Mouse (Mus musculus): ENCODE data around the gene Ggact. TPM values are rescaled to one million over a fixed set of nuclear protein-coding genes. Genes with fewer than 3 reads are reported as not detected.

Gene Ggact
- 5.1 and 5.8 TPM in 2 replicates for polyA plus RNA-seq (2015; fragmentation: Nextera tagmentation; extraction: Ambion mirVana)

GRCm38 (mm10) chr14:122913657-122914056, at the start of gene Ggact:
Gene Ggact (minus strand): TSS chr14:122913757.
- peak within 1 kb of the TSS; percentile 33 for H3K9ac ChIP-seq
- 75% methylated on average over 6 of the region's 6 CpGs for WGBS

DNA sequence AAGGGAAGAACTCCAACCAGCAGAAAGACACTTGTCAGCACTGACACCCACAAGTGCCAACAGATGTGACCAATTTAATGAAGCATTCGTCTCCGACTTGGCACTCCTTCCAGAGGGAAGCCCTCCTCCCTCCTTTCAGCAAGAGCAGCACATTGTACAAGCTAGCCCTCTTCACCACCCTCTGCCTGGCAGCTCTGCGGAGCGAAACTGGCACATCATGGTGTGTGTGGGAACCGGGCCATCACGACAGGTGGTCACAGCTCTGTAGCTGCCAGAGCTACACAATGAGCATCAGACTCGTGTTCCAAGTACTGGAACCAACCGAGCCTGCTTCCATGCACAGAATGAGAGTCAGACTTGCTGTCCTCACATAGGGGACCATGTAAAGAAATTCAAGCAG, 44.4 kb upstream of the Ggact start:
- no peaks in the 10 kb centered on the region for H3K9me3 ChIP-seq
- 72% methylated on average over 8 of the region's 8 CpGs for WGBS
- no peaks in the 10 kb centered on the region for H3K4me1 ChIP-seq
- H3K4me2 ChIP-seq, result no peak overlapping the region
- H3K36me3 ChIP-seq, result peaks cover 3% of the 10 kb centered on the region; the same call in 1 of the 2 replicates
- H3K27me3 ChIP-seq, result no peaks in the 10 kb centered on the region
- ATAC-seq (ENCODE audit: insufficient number of reproducible peaks, low FRiP score, low TSS enrichment, low read depth), result no peak
- no peak overlapping the region for H3K27ac ChIP-seq
- no peak overlapping the region for H3K4me3 ChIP-seq
- H3K9ac ChIP-seq, result no peak overlapping the region

More at GRCm38 (mm10) chr14:122913657-122914056, at the start of gene Ggact:
- Histone ChIP-seq H3K9me3 (no peaks in the 10 kb centered on the region), H3K4me3 (peak within 1 kb of the TSS; percentile 65), H3K4me2 (peak within 1 kb of the TSS; percentile 95), H3K27ac (no peak within 1 kb of the TSS), H3K27me3 (no peaks in the 10 kb centered on the region), H3K4me1 (0 out of 2 replicates have a peak, but pooled peaks cover 4% of the 10 kb centered on the region), H3K36me3 (no peaks in the 10 kb centered on the region; the same call in 1 of the 2 replicates)
- ATAC-seq (ENCODE audit: insufficient number of reproducible peaks, low FRiP score, low TSS enrichment, low read depth), result no peak

DNA sequence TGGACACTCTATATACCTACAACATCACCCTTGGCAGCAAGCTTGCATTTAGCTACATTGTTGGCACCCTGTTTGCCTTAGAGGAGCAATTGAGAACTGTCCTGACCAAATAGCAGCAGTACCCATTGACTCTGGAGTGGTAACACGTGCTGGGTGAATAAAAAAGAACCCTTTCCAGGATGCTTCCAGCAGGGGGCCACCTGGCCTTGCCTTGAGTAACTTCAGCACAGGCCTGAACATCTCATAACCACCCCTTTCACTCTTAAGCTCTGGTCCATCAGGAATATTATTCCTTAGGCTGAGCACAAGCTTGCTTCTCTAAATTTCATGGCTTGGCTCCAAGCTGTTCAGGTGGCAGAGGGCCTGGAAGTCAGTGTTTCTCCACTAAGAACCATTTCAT, 39.8 kb upstream of the Ggact start:
- Histone ChIP-seq H3K4me3 (no peak overlapping the region), H3K36me3 (peaks cover 5% of the 10 kb centered on the region; the same call in 1 of the 2 replicates), H3K9me3 (no peaks in the 10 kb centered on the region), H3K27ac (no peak overlapping the region), H3K9ac (no peak overlapping the region), H3K4me2 (no peak overlapping the region), H3K4me1 (no peaks in the 10 kb centered on the region), H3K27me3 (no peaks in the 10 kb centered on the region)
- ATAC-seq (ENCODE audit: insufficient number of reproducible peaks, low FRiP score, low TSS enrichment, low read depth), result no peak
- 12% methylated on average over 1 of the region's 1 CpGs for WGBS

GRCm38 (mm10) chr14:122952556-122952955, 39.0 kb upstream of the Ggact start:
- 70% methylated on average over 1 of the region's 1 CpGs for WGBS
- ATAC-seq (ENCODE audit: insufficient number of reproducible peaks, low FRiP score, low TSS enrichment, low read depth), result no peak
- H3K36me3 ChIP-seq, result peaks cover 5% of the 10 kb centered on the region; the same call in 1 of the 2 replicates
- H3K4me3 ChIP-seq, result no peak overlapping the region
- H3K4me2 ChIP-seq, result no peak overlapping the region
- no peaks in the 10 kb centered on the region for H3K27me3 ChIP-seq
- H3K4me1 ChIP-seq, result no peaks in the 10 kb centered on the region
- no peak overlapping the region for H3K9ac ChIP-seq
- H3K9me3 ChIP-seq, result no peaks in the 10 kb centered on the region
- H3K27ac ChIP-seq, result no peak overlapping the region

DNA sequence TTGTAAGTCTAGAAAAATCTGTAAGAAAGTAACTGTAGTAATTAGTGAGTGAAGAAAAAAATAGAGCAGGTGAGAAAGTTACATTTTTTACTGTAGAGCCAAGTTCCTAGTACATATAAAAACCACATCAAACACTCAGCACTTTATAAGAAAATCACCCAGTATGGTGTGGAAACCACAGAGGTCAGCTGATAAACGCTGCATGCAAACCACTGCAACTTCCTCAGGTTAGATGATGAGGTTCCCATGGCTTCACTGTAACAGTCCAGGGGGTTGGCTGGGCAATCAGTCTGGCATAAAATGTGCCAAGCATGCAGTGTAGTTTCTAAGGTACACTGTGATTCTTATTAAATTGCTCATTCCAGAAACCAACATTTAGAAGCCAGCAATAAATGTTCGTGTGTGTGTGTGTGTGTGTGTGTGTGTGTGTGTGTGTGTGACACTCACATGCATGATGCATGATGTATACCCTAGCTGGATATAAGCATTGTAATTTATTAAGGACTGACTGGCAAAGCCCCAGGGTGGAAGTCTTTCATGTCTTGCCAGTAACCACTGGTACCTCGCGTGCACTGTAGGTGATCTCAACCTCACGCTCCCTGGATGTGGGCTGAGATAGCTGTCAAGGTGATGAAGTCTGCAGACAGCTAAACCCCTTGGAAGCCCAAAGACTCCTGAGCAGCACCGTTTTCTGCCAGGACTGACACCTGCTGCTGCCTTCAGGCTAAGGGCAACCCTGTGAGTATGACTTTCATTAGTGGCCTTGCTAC, 38.3 kb upstream of the Ggact start:
- Histone ChIP-seq H3K27ac (no peak overlapping the region), H3K4me3 (no peak overlapping the region), H3K4me2 (no peak overlapping the region), H3K9me3 (no peaks in the 10 kb centered on the region), H3K27me3 (no peaks in the 10 kb centered on the region), H3K4me1 (no peaks in the 10 kb centered on the region), H3K36me3 (peaks cover 7% of the 10 kb centered on the region; the same call in 1 of the 2 replicates), H3K9ac (no peak overlapping the region)
- no peak for ATAC-seq (ENCODE audit: insufficient number of reproducible peaks, low FRiP score, low TSS enrichment, low read depth)
- 47% methylated on average over 6 of the region's 6 CpGs for WGBS

DNA sequence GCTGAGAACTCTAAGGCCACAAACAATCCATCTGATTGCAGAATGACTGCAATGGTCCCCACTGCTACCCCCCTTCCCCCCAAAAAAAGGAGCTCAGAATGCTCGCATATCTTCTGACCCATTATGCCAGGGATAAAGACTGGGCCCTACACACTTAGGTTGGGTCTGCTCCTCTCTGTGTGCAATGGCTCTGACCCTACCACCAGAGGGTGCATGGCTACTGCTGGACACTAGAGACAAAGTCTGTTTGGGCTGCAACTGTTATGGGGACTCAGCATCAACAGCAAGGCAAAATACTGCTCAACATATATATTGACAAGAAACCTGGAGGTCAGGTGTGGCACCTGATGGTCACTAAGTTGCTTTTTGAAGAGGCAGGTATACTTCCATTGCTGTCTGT, 37.4 kb upstream of the Ggact start:
- Histone ChIP-seq H3K4me2 (no peak overlapping the region), H3K9ac (no peak overlapping the region), H3K4me1 (no peaks in the 10 kb centered on the region), H3K27ac (no peak overlapping the region), H3K27me3 (no peaks in the 10 kb centered on the region), H3K36me3 (peaks cover 11% of the 10 kb centered on the region; the same call in 1 of the 2 replicates), H3K4me3 (no peak overlapping the region), H3K9me3 (no peaks in the 10 kb centered on the region)
- WGBS, result 86% methylated on average over 1 of the region's 1 CpGs
- no peak for ATAC-seq (ENCODE audit: insufficient number of reproducible peaks, low FRiP score, low TSS enrichment, low read depth)

- no peaks in the 10 kb centered on the region for H3K27me3 ChIP-seq
- no peaks in the 10 kb centered on the region for H3K9me3 ChIP-seq
- no peak overlapping the region for H3K4me2 ChIP-seq
- H3K36me3 ChIP-seq, result peaks cover 26% of the 10 kb centered on the region
- no peak for ATAC-seq (ENCODE audit: insufficient number of reproducible peaks, low FRiP score, low TSS enrichment, low read depth)
- H3K4me1 ChIP-seq, result no peaks in the 10 kb centered on the region
- WGBS, result 52% methylated on average over 3 of the region's 3 CpGs
- H3K9ac ChIP-seq, result no peak overlapping the region
- no peak overlapping the region for H3K27ac ChIP-seq
- H3K4me3 ChIP-seq, result no peak overlapping the region
These were observed 29.9 kb upstream of the Ggact start for GRCm38 (mm10) chr14:122943475-122943853.

DNA sequence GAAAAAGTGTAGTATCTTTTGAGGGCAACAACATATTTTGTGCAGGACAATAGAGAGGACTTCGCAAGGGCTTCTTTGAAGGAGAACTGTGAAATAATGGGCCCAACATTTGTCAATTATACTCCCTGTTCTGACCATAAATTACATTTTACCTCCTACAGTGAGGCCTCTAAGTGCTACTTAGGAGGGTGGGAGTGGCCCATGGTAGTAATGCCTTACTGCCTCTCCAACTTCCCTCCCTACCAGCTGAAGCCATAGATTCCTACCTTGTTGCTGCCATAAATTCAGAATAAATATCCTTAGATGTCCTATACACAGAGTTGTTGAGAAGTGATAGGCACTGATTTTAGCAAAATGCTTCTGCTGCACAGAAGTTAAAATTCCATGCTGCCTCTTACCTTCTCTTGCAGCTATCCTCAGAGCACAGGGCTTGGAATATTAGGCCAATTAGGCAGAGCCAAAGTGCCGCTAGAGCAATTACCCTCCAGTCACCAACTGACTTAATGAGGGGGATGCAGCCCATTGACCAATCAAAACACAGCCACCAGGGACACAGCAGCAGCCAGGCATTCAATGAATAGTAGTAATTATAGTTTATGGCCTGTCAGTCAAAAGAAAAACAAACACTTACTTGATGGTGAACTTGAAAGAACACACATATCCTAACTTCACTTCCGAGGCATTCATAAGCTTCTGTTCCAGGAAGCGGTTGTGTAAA, 29.4 kb upstream of the Ggact start:
- Histone ChIP-seq H3K4me3 (no peak overlapping the region), H3K27ac (no peak overlapping the region), H3K9me3 (no peaks in the 10 kb centered on the region), H3K36me3 (peaks cover 26% of the 10 kb centered on the region), H3K4me2 (no peak overlapping the region), H3K9ac (no peak overlapping the region), H3K4me1 (no peaks in the 10 kb centered on the region), H3K27me3 (no peaks in the 10 kb centered on the region)
- WGBS, result 35% methylated on average over 4 of the region's 4 CpGs
- no peak for ATAC-seq (ENCODE audit: insufficient number of reproducible peaks, low FRiP score, low TSS enrichment, low read depth)

DNA sequence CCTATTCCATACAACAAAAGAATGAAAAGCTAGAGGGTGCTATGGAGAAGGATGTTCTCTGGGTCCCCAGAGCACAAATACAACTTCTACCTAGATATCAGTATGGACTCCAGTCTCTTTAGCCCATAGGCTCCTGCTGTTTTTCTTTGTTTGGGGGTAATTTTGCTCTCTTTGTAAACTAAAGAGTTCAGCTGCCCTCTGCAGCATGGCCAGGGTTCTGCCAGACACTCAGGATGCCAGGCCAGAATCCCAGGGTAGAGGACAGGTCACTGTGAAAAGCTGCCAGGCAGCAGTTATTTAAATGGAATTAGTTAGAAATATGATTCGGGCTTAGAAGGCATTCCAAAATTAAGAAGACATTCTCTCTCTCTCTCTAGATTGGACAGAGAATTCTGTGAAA, 22.9 kb upstream of the Ggact start:
- Histone ChIP-seq H3K4me3 (no peak overlapping the region), H3K9ac (no peak overlapping the region), H3K27ac (no peak overlapping the region), H3K9me3 (no peaks in the 10 kb centered on the region), H3K36me3 (peaks cover 16% of the 10 kb centered on the region), H3K27me3 (no peaks in the 10 kb centered on the region), H3K4me2 (no peak overlapping the region), H3K4me1 (no peaks in the 10 kb centered on the region)
- ATAC-seq (ENCODE audit: insufficient number of reproducible peaks, low FRiP score, low TSS enrichment, low read depth), result no peak
- WGBS, result 84% methylated on average over 1 of the region's 1 CpGs

DNA sequence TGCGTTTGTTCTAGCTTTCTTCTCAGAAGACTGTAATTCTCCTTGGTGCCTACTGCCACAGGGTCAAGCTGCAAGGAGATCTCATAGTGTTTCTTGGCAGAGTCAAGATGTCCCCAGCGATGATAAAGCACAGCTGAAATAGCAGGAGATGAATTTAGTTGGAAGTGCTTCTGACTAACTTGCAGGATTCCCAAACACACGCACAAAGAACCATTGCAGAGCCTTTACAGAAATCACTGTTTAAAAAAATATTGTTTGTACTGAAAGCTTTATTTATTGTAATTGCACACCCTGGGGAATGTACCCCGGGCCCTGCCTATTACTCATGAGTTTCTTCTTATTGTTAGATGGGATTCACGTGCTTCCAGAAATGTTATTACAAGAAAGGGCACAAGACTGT, 6.5 kb upstream of the Ggact start:
- H3K4me2 ChIP-seq, result no peak overlapping the region
- H3K9me3 ChIP-seq, result no peaks in the 10 kb centered on the region
- peaks cover 16% of the 10 kb centered on the region for H3K36me3 ChIP-seq
- no peaks in the 10 kb centered on the region for H3K4me1 ChIP-seq
- 75% methylated on average over 5 of the region's 5 CpGs for WGBS
- no peak for ATAC-seq (ENCODE audit: insufficient number of reproducible peaks, low FRiP score, low TSS enrichment, low read depth)
- no peak overlapping the region for H3K27ac ChIP-seq
- no peak overlapping the region for H3K9ac ChIP-seq
- H3K4me3 ChIP-seq, result no peak overlapping the region
- H3K27me3 ChIP-seq, result no peaks in the 10 kb centered on the region

DNA sequence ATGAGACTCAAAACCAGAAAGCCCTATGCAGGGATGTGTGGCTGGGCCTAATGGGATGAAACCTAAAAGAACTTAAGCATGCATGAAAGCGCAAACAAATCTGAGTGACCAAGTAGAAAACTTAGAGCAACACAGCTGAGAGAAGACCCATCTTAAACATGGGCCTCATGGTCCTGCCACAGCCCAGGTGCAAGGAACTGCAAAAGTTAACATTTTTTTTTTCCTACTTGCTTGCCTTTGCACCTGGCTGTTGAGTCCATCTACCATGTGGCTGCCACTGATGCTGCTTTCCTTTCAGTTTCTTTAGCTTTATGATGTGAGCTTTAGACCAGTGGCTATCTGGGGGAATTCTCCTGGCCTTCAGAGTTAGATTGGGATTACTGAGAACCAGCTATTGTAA, 4.1 kb upstream of the Ggact start:
- H3K27ac ChIP-seq, result no peak overlapping the region
- no peak overlapping the region for H3K4me3 ChIP-seq
- H3K27me3 ChIP-seq, result no peaks in the 10 kb centered on the region
- WGBS, result 76% methylated on average over 1 of the region's 1 CpGs
- no peaks in the 10 kb centered on the region for H3K9me3 ChIP-seq
- peaks cover 8% of the 10 kb centered on the region for H3K36me3 ChIP-seq
- H3K4me2 ChIP-seq, result no peak overlapping the region
- no peak for ATAC-seq (ENCODE audit: insufficient number of reproducible peaks, low FRiP score, low TSS enrichment, low read depth)
- 0 out of 2 replicates have a peak, but pooled peaks cover 4% of the 10 kb centered on the region for H3K4me1 ChIP-seq
- no peak overlapping the region for H3K9ac ChIP-seq

Measured in limb, embryonic 15.5 days (tissue).